Mouse (Mus musculus) cerebellum, adult 2 months (tissue): ENCODE measurements at regions not wholly inside any gene's neighbourhood (a gene's known extent, or its start where the extent isn't known, plus 50 kb on each side); places are given as distances from the start of the nearest gene placed in this dataset.

Source experiments
- CTCF ChIP-seq: fragments of 200-500 bp; IDR thresholded peaks from 2 replicates; pipeline ENCODE4 v1.5.1; 2011; ENCODE audit warnings: low read depth, mild to moderate bottlenecking, control low read depth, low read length, moderate library complexity, borderline replicate concordance; ENCODE audit not compliant: insufficient read depth
- POLR2A ChIP-seq: fragments of 200-500 bp; IDR thresholded peaks from 2 replicates; pipeline ENCODE4 v1.6.1; 2011; ENCODE audit warnings: low read length, control low read depth, borderline replicate concordance; ENCODE audit not compliant: insufficient read depth

GRCm38 (mm10) chr3:17326292-17326691 lies 621.9 kb upstream of the Cypt12 start:
- TF ChIP-seq CTCF, result no peak
- TF ChIP-seq POLR2A, result no peak
